Mouse (Mus musculus): Measurements from ENCODE around the gene Dab1. TPM values are rescaled to one million over a fixed set of nuclear protein-coding genes. Genes with fewer than 3 reads are reported as not detected.

The Dab1 gene
- polyA plus RNA-seq, 1 experiment: not detected

DNA sequence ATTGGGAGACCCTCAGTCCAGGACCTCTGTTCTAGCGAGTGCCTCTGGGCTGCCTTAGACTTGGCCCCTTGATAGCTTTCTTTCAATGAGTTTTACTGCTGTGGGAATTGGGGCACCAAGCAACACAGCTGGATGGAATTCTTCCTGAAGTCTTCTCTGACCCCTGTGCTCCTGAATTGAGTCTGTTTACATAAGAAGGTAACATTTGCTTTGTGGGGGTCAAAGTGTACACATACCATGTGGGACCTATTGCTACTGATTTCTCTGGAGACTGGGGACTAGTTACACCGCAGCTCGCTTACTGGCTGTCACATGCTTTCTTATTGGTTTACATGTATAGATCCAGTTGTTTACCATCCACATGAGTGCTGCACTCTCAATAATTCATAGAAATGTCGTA, 881.5 kb downstream of the Dab1 start:
- no peaks in the 10 kb centered on the region for H3K79me3 ChIP-seq (ENCODE audit: low read depth)
- H3K4me3 ChIP-seq (ENCODE audit: insufficient read depth, poor library complexity, severe bottlenecking): no peak overlapping the region
- H3K79me2 ChIP-seq (ENCODE audit: control insufficient read depth, insufficient read depth): no peaks in the 10 kb centered on the region
- no peaks in the 10 kb centered on the region for H3K36me3 ChIP-seq (ENCODE audit: control insufficient read depth, insufficient read depth)
- no peaks in the 10 kb centered on the region for H3K27me3 ChIP-seq (ENCODE audit: control insufficient read depth, insufficient read depth, insufficient read length)
- no peak for TF ChIP-seq CTCF (IDR thresholded peaks at IDR 0.05; ENCODE audit: control insufficient read depth, insufficient read depth, insufficient read length)
- no peak for TF ChIP-seq MYOD1 (IDR thresholded peaks at IDR 0.05; ENCODE audit: control insufficient read depth, insufficient read length, low read depth)
- TF ChIP-seq MYOG (IDR thresholded peaks at IDR 0.05; ENCODE audit: control insufficient read depth, extremely low read depth, insufficient read length): no peak
- TF ChIP-seq FOSL1 (IDR thresholded peaks at IDR 0.05; ENCODE audit: insufficient read depth, low read length, poor library complexity, severe bottlenecking): no peak
- TF ChIP-seq USF1 (IDR thresholded peaks at IDR 0.05; ENCODE audit: low read depth): no peak
- no peak for TF ChIP-seq MAX (IDR thresholded peaks at IDR 0.05)
- TF ChIP-seq CEBPB (IDR thresholded peaks at IDR 0.05; ENCODE audit: low read depth): no peak
- no peak overlapping the region for H3ac ChIP-seq (ENCODE audit: control insufficient read depth, insufficient read length, low read depth)

DNA sequence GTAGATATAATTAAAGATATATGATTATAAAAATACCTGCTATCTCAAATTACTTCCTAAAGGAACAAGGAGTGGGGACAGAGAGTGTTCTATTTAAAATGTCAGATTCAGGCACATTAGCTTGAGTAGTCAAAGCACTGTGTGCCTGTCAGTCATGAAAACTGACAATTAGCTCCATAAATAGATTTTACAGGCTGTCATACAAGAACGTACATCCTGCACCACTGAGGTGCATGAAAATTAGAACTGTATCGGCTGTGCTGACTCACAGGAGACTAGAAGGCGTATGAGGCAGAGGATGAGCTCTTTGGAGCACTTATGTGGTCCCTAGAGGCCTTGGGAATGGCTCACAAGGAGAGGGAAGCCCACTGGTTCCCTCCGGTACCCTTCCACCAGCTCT, 882.1 kb downstream of the Dab1 start:
- H3K4me3 ChIP-seq (ENCODE audit: insufficient read depth, poor library complexity, severe bottlenecking): no peak overlapping the region
- H3K27me3 ChIP-seq (ENCODE audit: control insufficient read depth, insufficient read depth, insufficient read length): no peaks in the 10 kb centered on the region
- TF ChIP-seq FOSL1 (IDR thresholded peaks at IDR 0.05; ENCODE audit: insufficient read depth, low read length, poor library complexity, severe bottlenecking) (no peak), MYOG (IDR thresholded peaks at IDR 0.05; ENCODE audit: control insufficient read depth, extremely low read depth, insufficient read length) (no peak), MYOD1 (IDR thresholded peaks at IDR 0.05; ENCODE audit: control insufficient read depth, insufficient read length, low read depth) (no peak), CTCF (IDR thresholded peaks at IDR 0.05; ENCODE audit: control insufficient read depth, insufficient read depth, insufficient read length) (no peak), MAX (IDR thresholded peaks at IDR 0.05) (no peak), CEBPB (IDR thresholded peaks at IDR 0.05; ENCODE audit: low read depth) (no peak), USF1 (IDR thresholded peaks at IDR 0.05; ENCODE audit: low read depth) (no peak)
- no peaks in the 10 kb centered on the region for H3K79me3 ChIP-seq (ENCODE audit: low read depth)
- H3ac ChIP-seq (ENCODE audit: control insufficient read depth, insufficient read length, low read depth): no peak overlapping the region
- no peaks in the 10 kb centered on the region for H3K79me2 ChIP-seq (ENCODE audit: control insufficient read depth, insufficient read depth)
- H3K36me3 ChIP-seq (ENCODE audit: control insufficient read depth, insufficient read depth): no peaks in the 10 kb centered on the region

DNA sequence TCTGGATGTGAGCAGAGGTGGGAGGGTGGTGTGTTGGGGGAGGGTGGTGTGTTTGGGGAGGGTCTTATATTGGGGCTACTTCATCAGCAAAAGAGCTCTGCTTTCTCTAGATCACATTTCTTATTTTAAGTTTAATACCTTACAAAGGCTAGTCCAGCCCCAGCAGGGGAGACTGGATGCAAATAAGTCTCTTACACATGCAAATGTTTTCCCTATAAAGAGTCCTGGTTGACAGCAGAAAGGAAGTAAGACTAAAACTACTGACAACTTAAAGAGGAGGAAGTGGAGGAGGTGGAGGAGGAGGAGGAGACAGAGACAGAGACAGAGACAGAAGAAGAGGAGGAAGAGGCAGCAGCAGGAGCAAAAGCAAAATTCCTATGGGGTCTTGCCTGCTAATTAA, 885.8 kb downstream of the Dab1 start:
- H3K79me3 ChIP-seq (ENCODE audit: low read depth): no peaks in the 10 kb centered on the region
- no peaks in the 10 kb centered on the region for H3K79me2 ChIP-seq (ENCODE audit: control insufficient read depth, insufficient read depth)
- H3K27me3 ChIP-seq (ENCODE audit: control insufficient read depth, insufficient read depth, insufficient read length): no peaks in the 10 kb centered on the region
- H3K36me3 ChIP-seq (ENCODE audit: control insufficient read depth, insufficient read depth): no peaks in the 10 kb centered on the region
- TF ChIP-seq MYOD1 (IDR thresholded peaks at IDR 0.05; ENCODE audit: control insufficient read depth, insufficient read length, low read depth) (no peak), CEBPB (IDR thresholded peaks at IDR 0.05; ENCODE audit: low read depth) (no peak), CTCF (IDR thresholded peaks at IDR 0.05; ENCODE audit: control insufficient read depth, insufficient read depth, insufficient read length) (no peak), MAX (IDR thresholded peaks at IDR 0.05) (no peak), FOSL1 (IDR thresholded peaks at IDR 0.05; ENCODE audit: insufficient read depth, low read length, poor library complexity, severe bottlenecking) (no peak), USF1 (IDR thresholded peaks at IDR 0.05; ENCODE audit: low read depth) (no peak), MYOG (IDR thresholded peaks at IDR 0.05; ENCODE audit: control insufficient read depth, extremely low read depth, insufficient read length) (no peak)
- no peak overlapping the region for H3K4me3 ChIP-seq (ENCODE audit: insufficient read depth, poor library complexity, severe bottlenecking)
- H3ac ChIP-seq (ENCODE audit: control insufficient read depth, insufficient read length, low read depth): no peak overlapping the region

DNA sequence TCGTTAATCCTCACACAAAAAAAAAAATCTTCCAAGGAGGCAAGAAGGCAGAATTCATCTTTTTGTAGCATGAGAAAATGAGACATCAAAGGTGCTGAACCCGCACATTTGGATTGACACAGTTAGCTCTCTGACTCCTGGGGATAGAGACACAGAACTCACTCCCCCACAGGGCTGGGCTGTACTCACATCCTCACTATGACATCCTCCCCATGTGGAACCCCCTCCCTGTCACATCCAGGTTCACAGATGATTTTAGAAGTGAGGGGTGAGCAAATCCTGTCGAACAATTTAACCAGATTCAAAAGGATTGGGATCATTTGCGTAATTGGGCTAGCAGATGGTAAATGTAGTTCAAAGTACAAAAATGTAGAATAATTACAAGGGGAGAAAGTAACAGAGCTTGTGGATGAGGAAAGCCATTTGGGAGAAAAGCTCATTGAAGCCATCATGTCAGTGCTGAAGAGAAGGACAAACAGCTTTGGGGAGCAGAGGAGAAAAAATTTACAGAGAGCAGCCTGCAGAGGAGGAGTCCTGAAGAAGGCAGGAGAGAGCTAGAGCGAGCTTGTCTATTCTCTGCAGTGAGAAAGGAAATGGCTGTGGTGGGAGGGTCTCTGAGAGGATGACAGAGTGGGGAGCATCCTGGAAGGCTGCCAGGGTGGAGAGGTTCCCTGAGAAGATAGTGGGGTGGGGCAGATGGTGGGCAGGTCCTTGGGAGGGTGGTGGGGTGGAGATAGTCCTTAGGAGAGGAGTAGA, 890.2 kb downstream of the Dab1 start:
- H3K79me3 ChIP-seq (ENCODE audit: low read depth): no peaks in the 10 kb centered on the region
- H3K79me2 ChIP-seq (ENCODE audit: control insufficient read depth, insufficient read depth): no peaks in the 10 kb centered on the region
- H3K36me3 ChIP-seq (ENCODE audit: control insufficient read depth, insufficient read depth): no peaks in the 10 kb centered on the region
- H3K4me3 ChIP-seq (ENCODE audit: insufficient read depth, poor library complexity, severe bottlenecking): no peak overlapping the region
- no peak overlapping the region for H3ac ChIP-seq (ENCODE audit: control insufficient read depth, insufficient read length, low read depth)
- TF ChIP-seq USF1 (IDR thresholded peaks at IDR 0.05; ENCODE audit: low read depth) (no peak), CEBPB (IDR thresholded peaks at IDR 0.05; ENCODE audit: low read depth) (no peak), CTCF (IDR thresholded peaks at IDR 0.05; ENCODE audit: control insufficient read depth, insufficient read depth, insufficient read length) (no peak), MAX (IDR thresholded peaks at IDR 0.05) (no peak), FOSL1 (IDR thresholded peaks at IDR 0.05; ENCODE audit: insufficient read depth, low read length, poor library complexity, severe bottlenecking) (no peak), MYOG (IDR thresholded peaks at IDR 0.05; ENCODE audit: control insufficient read depth, extremely low read depth, insufficient read length) (no peak), MYOD1 (IDR thresholded peaks at IDR 0.05; ENCODE audit: control insufficient read depth, insufficient read length, low read depth) (no peak)
- no peaks in the 10 kb centered on the region for H3K27me3 ChIP-seq (ENCODE audit: control insufficient read depth, insufficient read depth, insufficient read length)

- Histone ChIP-seq H3K4me3 (ENCODE audit: insufficient read depth, poor library complexity, severe bottlenecking) (no peak overlapping the region), H3K27me3 (ENCODE audit: control insufficient read depth, insufficient read depth, insufficient read length) (no peaks in the 10 kb centered on the region), H3K36me3 (ENCODE audit: control insufficient read depth, insufficient read depth) (no peaks in the 10 kb centered on the region), H3K79me3 (ENCODE audit: low read depth) (no peaks in the 10 kb centered on the region), H3ac (ENCODE audit: control insufficient read depth, insufficient read length, low read depth) (no peak overlapping the region), H3K79me2 (ENCODE audit: control insufficient read depth, insufficient read depth) (no peaks in the 10 kb centered on the region)
- TF ChIP-seq FOSL1 (IDR thresholded peaks at IDR 0.05; ENCODE audit: insufficient read depth, low read length, poor library complexity, severe bottlenecking) (no peak), USF1 (IDR thresholded peaks at IDR 0.05; ENCODE audit: low read depth) (no peak), MYOG (IDR thresholded peaks at IDR 0.05; ENCODE audit: control insufficient read depth, extremely low read depth, insufficient read length) (no peak), MYOD1 (IDR thresholded peaks at IDR 0.05; ENCODE audit: control insufficient read depth, insufficient read length, low read depth) (no peak), CTCF (IDR thresholded peaks at IDR 0.05; ENCODE audit: control insufficient read depth, insufficient read depth, insufficient read length) (no peak), MAX (IDR thresholded peaks at IDR 0.05) (no peak), CEBPB (IDR thresholded peaks at IDR 0.05; ENCODE audit: low read depth) (no peak)
Measured at GRCm38 (mm10) chr4:104511855-104512254, 892.7 kb downstream of the Dab1 start.
